Mouse (Mus musculus) heart, embryonic 11.5 days (tissue): Measurements from ENCODE around the gene Ufsp1. TPM values are rescaled to one million over a fixed set of nuclear protein-coding genes. Genes with fewer than 3 reads are reported as not detected.

ENCODE experiments used
- ATAC-seq: fragments of 200-750 bp; cut with Nextera tagmentation; replicated peaks from 2 replicates; pipeline ENCODE4 v1.8.0; 2017; ENCODE audit warnings: moderate library complexity; ENCODE audit not compliant: insufficient number of reproducible peaks, low FRiP score, low TSS enrichment
- H3K27ac ChIP-seq: fragments of 300-500 bp; sonication (generic); 2 replicates; pipeline ENCODE4 v1.5.1; 2014; ENCODE audit warnings: mild to moderate bottlenecking, low read depth, low read length
- H3K27me3 ChIP-seq: fragments of 300-500 bp; sonication (generic); 2 replicates; pipeline ENCODE4 v1.6.1; 2014; ENCODE audit warnings: mild to moderate bottlenecking, low read length, mixed read lengths; ENCODE audit not compliant: control insufficient read depth, insufficient read depth
- H3K36me3 ChIP-seq: fragments of 300-500 bp; sonication (generic); 2 replicates; pipeline ENCODE4 v1.6.1; 2014; ENCODE audit warnings: mild to moderate bottlenecking, low read length, moderate library complexity, mixed read lengths; ENCODE audit not compliant: control insufficient read depth, insufficient read depth
- H3K4me1 ChIP-seq: fragments of 300-500 bp; sonication (generic); 2 replicates; pipeline ENCODE4 v1.6.1; 2014; ENCODE audit warnings: low read length; ENCODE audit not compliant: control insufficient read depth, insufficient read depth
- H3K4me2 ChIP-seq: fragments of 300-500 bp; sonication (generic); 2 replicates; pipeline ENCODE4 v1.6.1; 2014; ENCODE audit warnings: mild to moderate bottlenecking, moderate library complexity
- H3K4me3 ChIP-seq: fragments of 300-500 bp; sonication (generic); 2 replicates; pipeline ENCODE4 v1.5.1; 2014; ENCODE audit warnings: low read depth, low read length
- H3K9ac ChIP-seq: fragments of 300-500 bp; sonication (generic); 2 replicates; pipeline ENCODE4 v1.6.1; 2014; ENCODE audit warnings: mild to moderate bottlenecking, low read depth, low read length, moderate library complexity
- H3K9me3 ChIP-seq: fragments of 300-500 bp; sonication (generic); replicated peaks from 2 replicates; pipeline ENCODE4 v1.6.1; 2016; ENCODE audit warnings: low read length; ENCODE audit not compliant: control insufficient read depth
- WGBS: fragments of 180-500 bp; shearing (Covaris S2); extraction: QIAGEN DNeasy Blood & Tissue Kit; methylation state at CpG from one replicate; pipeline ENCODE4 v1.1.7; 2014; ENCODE audit not compliant: insufficient replicate concordance; 5-methylcytosine and 5-hydroxymethylcytosine counted together
- polyA plus RNA-seq: library from polyadenylated mRNA; unstranded; fragments of >200 nt; fragmentation: Nextera tagmentation; extraction: Ambion mirVana; gene quantifications from 2 replicates; pipeline ENCODE4 v1.2.1, GENCODE M21; 2014

Ufsp1 gene
- polyA plus RNA-seq, 1 experiment from 2014 or later = 9.1 TPM

- peaks cover 31% of the 10 kb centered on the region for H3K4me1 ChIP-seq
- WGBS = 47% methylated on average over 7 of the region's 7 CpGs
- H3K9ac ChIP-seq = no peak overlapping the region
- no peak overlapping the region for H3K27ac ChIP-seq
- H3K9me3 ChIP-seq = no peaks in the 10 kb centered on the region; the same call in 1 of the 2 replicates
- no peak overlapping the region for H3K4me3 ChIP-seq
- no peaks in the 10 kb centered on the region for H3K36me3 ChIP-seq
- H3K4me2 ChIP-seq = no peak overlapping the region; the same call in 1 of the 2 replicates
- H3K27me3 ChIP-seq = peaks cover 35% of the 10 kb centered on the region
- no peak for ATAC-seq
Measured at GRCm38 (mm10) chr5:137285986-137286385, 8.4 kb upstream of the Ufsp1 start.

GRCm38 (mm10) chr5:137286655-137287031, 7.8 kb upstream of the Ufsp1 start:
- ATAC-seq = no peak
- H3K9ac ChIP-seq = no peak overlapping the region
- WGBS = under 1% methylated on average over 15 of the region's 16 CpGs
- peaks cover 37% of the 10 kb centered on the region for H3K27me3 ChIP-seq
- no peaks in the 10 kb centered on the region for H3K36me3 ChIP-seq
- peak overlapping the region; percentile 87 for H3K4me2 ChIP-seq
- no peaks in the 10 kb centered on the region; the same call in 1 of the 2 replicates for H3K9me3 ChIP-seq
- peak overlapping the region; percentile 52 for H3K4me3 ChIP-seq
- no peak overlapping the region for H3K27ac ChIP-seq
- peaks cover 31% of the 10 kb centered on the region for H3K4me1 ChIP-seq

GRCm38 (mm10) chr5:137287032-137287952, 7.1 kb upstream of the Ufsp1 start, which contains the start of gene Ache:
Gene Ache, plus strand, starts transcription at chr5:137287519.
- Histone ChIP-seq H3K4me1 (peaks cover 31% of the 10 kb centered on the region), H3K4me3 (peak within 1 kb of the TSS; percentile 52), H3K4me2 (peak within 1 kb of the TSS; percentile 87), H3K9me3 (no peaks in the 10 kb centered on the region; the same call in 1 of the 2 replicates), H3K36me3 (no peaks in the 10 kb centered on the region), H3K9ac (peak within 1 kb of the TSS; percentile 78), H3K27me3 (peaks cover 44% of the 10 kb centered on the region), H3K27ac (peak within 1 kb of the TSS; percentile 89)
- no peak for ATAC-seq
- WGBS = 1% methylated on average over 40 of the region's 40 CpGs

GRCm38 (mm10) chr5:137287953-137288743, 6.3 kb upstream of the Ufsp1 start:
- under 1% methylated on average over 58 of the region's 65 CpGs for WGBS
- peak overlapping the region; percentile 89 for H3K27ac ChIP-seq

GRCm38 (mm10) chr5:137288999-137289470, 5.4 kb upstream of the Ufsp1 start:
- Histone ChIP-seq H3K4me2 (peak overlapping the region; percentile 87), H3K4me1 (peaks cover 35% of the 10 kb centered on the region), H3K4me3 (peak overlapping the region; percentile 52), H3K9ac (peak overlapping the region; percentile 70), H3K27ac (peak overlapping the region; percentile 89), H3K27me3 (peaks cover 47% of the 10 kb centered on the region), H3K36me3 (no peaks in the 10 kb centered on the region), H3K9me3 (no peaks in the 10 kb centered on the region)
- ATAC-seq = no peak
- under 1% methylated on average over 24 of the region's 25 CpGs for WGBS

More at GRCm38 (mm10) chr5:137287953-137288743, 6.3 kb upstream of the Ufsp1 start:
- no peaks in the 10 kb centered on the region; the same call in 1 of the 2 replicates for H3K9me3 ChIP-seq
- ATAC-seq = no peak
- no peaks in the 10 kb centered on the region for H3K36me3 ChIP-seq
- H3K4me2 ChIP-seq = peak overlapping the region; percentile 87
- H3K27me3 ChIP-seq = peaks cover 47% of the 10 kb centered on the region
- peak overlapping the region; percentile 78 for H3K9ac ChIP-seq
- peak overlapping the region; percentile 52 for H3K4me3 ChIP-seq
- H3K4me1 ChIP-seq = peaks cover 34% of the 10 kb centered on the region

- peak overlapping the region; percentile 89 for H3K27ac ChIP-seq
- ATAC-seq = peak; percentile 47
- H3K4me3 ChIP-seq = peak overlapping the region; percentile 52
Measured at GRCm38 (mm10) chr5:137289591-137290365, 4.7 kb upstream of the Ufsp1 start.

GRCm38 (mm10) chr5:137290677-137291076, 3.8 kb upstream of the Ufsp1 start:
- no peaks in the 10 kb centered on the region for H3K9me3 ChIP-seq
- H3K27me3 ChIP-seq = peaks cover 47% of the 10 kb centered on the region
- H3K36me3 ChIP-seq = no peaks in the 10 kb centered on the region
- peak overlapping the region; percentile 30 for H3K4me3 ChIP-seq
- 0 out of 2 replicates have a peak, but pooled peaks have one; percentile 8 for ATAC-seq
- H3K27ac ChIP-seq = peak overlapping the region; percentile 89
- WGBS = 17% methylated on average over 15 of the region's 15 CpGs
- H3K4me1 ChIP-seq = peaks cover 35% of the 10 kb centered on the region
- H3K9ac ChIP-seq = peak overlapping the region; percentile 67; the same call in 1 of the 2 replicates
- H3K4me2 ChIP-seq = peak overlapping the region; percentile 87

More at GRCm38 (mm10) chr5:137289591-137290365, 4.7 kb upstream of the Ufsp1 start:
- Histone ChIP-seq H3K36me3 (no peaks in the 10 kb centered on the region), H3K4me2 (peak overlapping the region; percentile 87), H3K27me3 (peaks cover 47% of the 10 kb centered on the region), H3K9ac (peak overlapping the region; percentile 70), H3K9me3 (no peaks in the 10 kb centered on the region), H3K4me1 (peaks cover 35% of the 10 kb centered on the region)
- WGBS = 40% methylated on average over 13 of the region's 13 CpGs
